In the genomic region with DNA sequence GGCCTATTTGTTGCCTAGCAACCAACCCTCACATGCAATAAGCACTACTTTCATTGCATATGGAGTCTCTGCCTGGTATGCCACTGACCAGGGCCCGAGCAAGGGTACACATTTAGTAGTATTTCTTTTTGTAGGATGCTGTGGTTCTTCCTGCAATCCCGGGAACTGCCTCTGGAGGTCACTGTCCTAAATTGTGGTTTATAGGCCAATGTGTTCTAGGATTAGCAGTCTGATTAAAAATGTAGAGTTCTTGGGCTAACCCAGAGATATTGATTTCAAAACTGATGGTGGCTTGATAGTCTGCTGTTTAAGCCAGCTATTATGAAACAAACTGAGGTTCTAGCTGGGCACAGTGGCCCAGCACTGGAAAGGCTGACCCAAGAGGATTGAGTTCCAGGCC, we compare ENCODE assay signal across 9 mouse cellular contexts. TPM values are rescaled to one million over a fixed set of nuclear protein-coding genes. Genes with fewer than 3 reads are reported as not detected.
DNase-seq lines count a peak whose midpoint lies in the region; ATAC-seq and TF ChIP-seq lines count a peak whose summit lies in the region.
"Had no signal": no experiment of that assay in that cellular context is flagged by ENCODE, and none has a peak within 500 bp of the region (broad histone marks: within the 10 kb centered on the region; RNA-seq: fewer than 3 reads in every experiment).

No protein-coding gene starts in this region.

- no peaks in the 10 kb centered on the region for H3K27me3 ChIP-seq in hindbrain, embryonic 10.5 days (ENCODE audit: insufficient read depth, poor library complexity, severe bottlenecking)
- H3K27me3 ChIP-seq in hindbrain, embryonic 13.5 days: no peaks in the 10 kb centered on the region
- H3K27me3 ChIP-seq in E14TG2a.4 (ENCODE audit: insufficient read depth, low read length): no peaks in the 10 kb centered on the region
- H3K27me3 ChIP-seq: embryonic facial prominence, embryonic 13.5 days had no signal

- ATAC-seq in hindbrain, embryonic 13.5 days (ENCODE audit: low FRiP score): no peak

- H3K4me3 ChIP-seq in hindbrain, embryonic 10.5 days: no peak overlapping the region
- H3K4me3 ChIP-seq in hindbrain, embryonic 13.5 days: no peak overlapping the region
- H3K4me3 ChIP-seq in E14TG2a.4 (replicated peaks; ENCODE audit: low read length): no peak overlapping the region
- H3K4me3 ChIP-seq in left cerebral cortex, adult 2 months: no peak overlapping the region
- H3K4me3 ChIP-seq: embryonic facial prominence, embryonic 13.5 days had no signal

- H3K36me3 ChIP-seq in hindbrain, embryonic 10.5 days: no peaks in the 10 kb centered on the region
- H3K36me3 ChIP-seq in hindbrain, embryonic 13.5 days: no peaks in the 10 kb centered on the region
- H3K36me3 ChIP-seq in E14TG2a.4 (ENCODE audit: insufficient read depth, low read length): no peaks in the 10 kb centered on the region
- H3K36me3 ChIP-seq: embryonic facial prominence, embryonic 13.5 days had no signal

- no peak overlapping the region for H3K4me2 ChIP-seq in hindbrain, embryonic 13.5 days
- H3K4me2 ChIP-seq: embryonic facial prominence, embryonic 13.5 days had no signal

- peaks cover 5% of the 10 kb centered on the region for H3K4me1 ChIP-seq in hindbrain, embryonic 10.5 days (replicated peaks)
- H3K4me1 ChIP-seq in hindbrain, embryonic 13.5 days (replicated peaks): peaks cover 5% of the 10 kb centered on the region
- H3K4me1 ChIP-seq in E14TG2a.4 (replicated peaks; ENCODE audit: low read depth, low read length): peaks cover 18% of the 10 kb centered on the region

- TF ChIP-seq CTCF in E14TG2a.4 (conservative IDR thresholded peaks at IDR 0.05; ENCODE audit: low read length): peak; percentile 85
- TF ChIP-seq CTCF in left cerebral cortex, adult 2 months (IDR thresholded peaks at IDR 0.05): peak; percentile 74

- peak; percentile 64 for DNase-seq in hindbrain, embryonic 10.5 days (ENCODE audit: low spot score)
- peak; percentile 61 to 74 for DNase-seq in adrenal gland, postnatal 36 days
- DNase-seq in fibroblast of lung, adult 2 months (ENCODE audit: low read depth): peak; percentile 15
- DNase-seq in left cerebral cortex, adult 2 months (ENCODE audit: extremely low spot score in 1 of 2, low spot score in 2 of 2): peak; percentile 37 to 64
- peak; percentile 26 to 53 for DNase-seq in natural killer cell, adult 2 months (ENCODE audit: low spot score in 2 of 2)
- peak; percentile 23 to 53 for DNase-seq in urinary bladder, postnatal 36 days (ENCODE audit: low spot score in 2 of 2)

- 23% methylated on average over 2 of the region's 2 CpGs for WGBS in hindbrain, embryonic 10.5 days
- WGBS in hindbrain, embryonic 13.5 days: 19% methylated on average over 2 of the region's 2 CpGs

- H3K9me3 ChIP-seq in hindbrain, embryonic 10.5 days: no peaks in the 10 kb centered on the region
- no peaks in the 10 kb centered on the region for H3K9me3 ChIP-seq in hindbrain, embryonic 13.5 days
- no peaks in the 10 kb centered on the region for H3K9me3 ChIP-seq in E14TG2a.4 (ENCODE audit: low read length)
- H3K9me3 ChIP-seq: embryonic facial prominence, embryonic 13.5 days had no signal

- no peak overlapping the region for H3K9ac ChIP-seq in hindbrain, embryonic 13.5 days
- H3K9ac ChIP-seq: embryonic facial prominence, embryonic 13.5 days had no signal

- intact Hi-C loops in left cerebral cortex, adult 2 months (cut with DNase I): loop anchor here (10.0 kb wide), 1 partner anchor 778 kb away; the partner anchor contains the start of genes Abraxas2 and Eef1akmt2

- H3K27ac ChIP-seq in hindbrain, embryonic 10.5 days: no peak overlapping the region
- H3K27ac ChIP-seq in hindbrain, embryonic 13.5 days: no peak overlapping the region
- no peak overlapping the region for H3K27ac ChIP-seq in left cerebral cortex, adult 2 months
- H3K27ac ChIP-seq: embryonic facial prominence, embryonic 13.5 days had no signal

RNA-seq across cellular contexts. Expression of gene Edrf1, which starts 4.9 kb away (rescaled TPM):
- polyA plus RNA-seq in hindbrain, embryonic 10.5 days (2016; fragmentation: Nextera tagmentation; extraction: Ambion mirVana): 23.0 and 28.3 TPM in 2 replicates
- 21.6 and 23.8 TPM in 2 replicates for polyA plus RNA-seq in hindbrain, embryonic 13.5 days (2015; fragmentation: Nextera tagmentation; extraction: Ambion mirVana)
- total RNA-seq in adrenal gland, postnatal 36 days (2021): 10 to 100 TPM; 15.0 to 19.7 TPM
- total RNA-seq in left cerebral cortex, adult 2 months (2021): 10 to 100 TPM; 22.7 to 26.6 TPM

RNA-seq across cellular contexts. Expression of gene Tex36, which starts 30.5 kb away (rescaled TPM):
- polyA plus RNA-seq in hindbrain, embryonic 10.5 days (2016; fragmentation: Nextera tagmentation; extraction: Ambion mirVana): 0.16 TPM in 1 of 2 replicates, not detected in the other
- 0.23 TPM in 1 of 2 replicates, not detected in the other for polyA plus RNA-seq in hindbrain, embryonic 13.5 days (2015; fragmentation: Nextera tagmentation; extraction: Ambion mirVana)
- total RNA-seq in adrenal gland, postnatal 36 days (2021): not detected
- total RNA-seq in left cerebral cortex, adult 2 months (2021): not detected
- polyA plus RNA-seq: embryonic facial prominence, embryonic 13.5 days had no signal

RNA-seq across cellular contexts. Expression of gene Mmp21, which starts 47.4 kb away (rescaled TPM):
- polyA plus RNA-seq in hindbrain, embryonic 10.5 days (2016; fragmentation: Nextera tagmentation; extraction: Ambion mirVana): 0.09 TPM in 1 of 2 replicates, not detected in the other
- polyA plus RNA-seq in hindbrain, embryonic 13.5 days (2015; fragmentation: Nextera tagmentation; extraction: Ambion mirVana): not detected in 2 replicates
- not detected for total RNA-seq in adrenal gland, postnatal 36 days (2021)
- total RNA-seq in left cerebral cortex, adult 2 months (2021): under 1 TPM in 1 of 2 experiments, not detected in 1; 0.16 TPM
- polyA plus RNA-seq: embryonic facial prominence, embryonic 13.5 days had no signal

Comparison
In these comparisons a context has a peak if more than half of its experiments do, and no peak if none do; other contexts are left out.
1. DNase-seq: peak in every context shown above with its lines; median percentile 68 in adrenal gland, postnatal 36 days; 64 in hindbrain, embryonic 10.5 days; 50 in left cerebral cortex, adult 2 months; 40 in natural killer cell, adult 2 months; 38 in urinary bladder, postnatal 36 days; 15 in fibroblast of lung, adult 2 months.